Mouse (Mus musculus) heart, postnatal 0 days (tissue): Measurements from ENCODE around the gene Rnf126.

Source experiments
- CTCF ChIP-seq: IDR thresholded peaks from 2 replicates; pipeline ENCODE4 v1.5.1; 2016; ENCODE audit warnings: antibody characterized with exemption, control low read depth, low read depth
- EP300 ChIP-seq: IDR thresholded peaks from 2 replicates; pipeline ENCODE4 v1.6.1; 2016; ENCODE audit warnings: antibody characterized with exemption, low read depth

DNA sequence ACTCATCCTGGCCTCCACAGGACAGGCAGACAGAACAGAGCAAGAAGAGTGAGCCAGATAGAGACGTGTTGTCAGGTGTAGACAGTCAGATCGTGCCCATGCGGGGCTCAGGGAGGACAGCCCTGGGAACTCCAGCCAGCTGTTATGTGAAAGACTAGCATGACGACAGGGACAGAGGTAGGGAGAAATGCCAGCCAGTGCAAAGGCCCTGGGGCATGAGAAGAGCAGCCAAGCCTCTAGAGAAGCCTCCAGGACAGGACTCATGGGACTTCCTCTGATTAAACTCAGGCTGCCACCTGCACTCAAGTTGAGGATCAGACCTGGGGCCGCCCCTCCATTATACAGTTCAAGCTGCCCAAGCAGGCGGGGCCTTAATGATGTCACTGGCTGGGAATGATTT is 18.3 kb downstream of the Rnf126 start:
- TF ChIP-seq CTCF (no peak), EP300 (no peak)
